Mouse (Mus musculus) liver, embryonic 12.5 days (tissue): ENCODE measurements at regions not wholly inside any gene's neighbourhood (a gene's known extent, or its start where the extent isn't known, plus 50 kb on each side); places are given as distances from the start of the nearest gene placed in this dataset.

Experiments used
- ATAC-seq: fragments of 200-750 bp; cut with Nextera tagmentation; 2 replicates; pipeline ENCODE4 v1.8.0; 2017; ENCODE audit warnings: moderate number of reproducible peaks, mild to moderate bottlenecking, moderate library complexity
- H3K27ac ChIP-seq: fragments of 300-500 bp; sonication (generic); 2 replicates; pipeline ENCODE4 v1.5.1; 2016; ENCODE audit warnings: mild to moderate bottlenecking
- H3K27me3 ChIP-seq: fragments of 300-500 bp; sonication (generic); replicated peaks from 2 replicates; pipeline ENCODE4 v1.6.1; 2016; ENCODE audit warnings: mild to moderate bottlenecking, moderate library complexity
- H3K36me3 ChIP-seq: fragments of 300-500 bp; sonication (generic); 2 replicates; pipeline ENCODE4 v1.6.1; 2016; ENCODE audit warnings: mild to moderate bottlenecking, moderate library complexity
- H3K4me1 ChIP-seq: fragments of 300-500 bp; sonication (generic); 2 replicates; pipeline ENCODE4 v1.6.1; 2016
- H3K4me2 ChIP-seq: fragments of 300-500 bp; sonication (generic); 2 replicates; pipeline ENCODE4 v1.6.1; 2016; ENCODE audit warnings: mild to moderate bottlenecking, moderate library complexity
- H3K4me3 ChIP-seq: fragments of 300-500 bp; sonication (generic); 2 replicates; pipeline ENCODE4 v1.5.1; 2016; ENCODE audit warnings: mild to moderate bottlenecking, moderate library complexity
- H3K9ac ChIP-seq: fragments of 300-500 bp; sonication (generic); 2 replicates; pipeline ENCODE4 v1.6.1; 2016; ENCODE audit warnings: mild to moderate bottlenecking, moderate library complexity
- H3K9me3 ChIP-seq: fragments of 300-500 bp; sonication (generic); replicated peaks from 2 replicates; pipeline ENCODE4 v1.6.1; 2016; ENCODE audit warnings: mild to moderate bottlenecking, moderate library complexity
- WGBS: fragments of 180-500 bp; shearing (Covaris S2); methylation state at CpG from one replicate; pipeline ENCODE4 v1.1.7; 2016; ENCODE audit not compliant: insufficient replicate concordance; 5-methylcytosine and 5-hydroxymethylcytosine counted together

GRCm38 (mm10) chr10:96535461-96535860 is 81.3 kb upstream of the Btg1 start:
- WGBS = 59% methylated on average over 9 of the region's 9 CpGs
- Histone ChIP-seq H3K36me3 (no peaks in the 10 kb centered on the region), H3K27me3 (no peaks in the 10 kb centered on the region), H3K4me3 (no peak overlapping the region), H3K27ac (no peak overlapping the region), H3K4me2 (no peak overlapping the region), H3K9me3 (no peaks in the 10 kb centered on the region), H3K4me1 (no peaks in the 10 kb centered on the region), H3K9ac (no peak overlapping the region)
- no peak for ATAC-seq

GRCm38 (mm10) chr10:96540828-96541227 is 76.0 kb upstream of the Btg1 start:
- Histone ChIP-seq H3K27ac (no peak overlapping the region), H3K4me1 (no peaks in the 10 kb centered on the region), H3K27me3 (no peaks in the 10 kb centered on the region), H3K4me3 (no peak overlapping the region), H3K9me3 (no peaks in the 10 kb centered on the region), H3K4me2 (no peak overlapping the region), H3K36me3 (no peaks in the 10 kb centered on the region), H3K9ac (no peak overlapping the region)
- ATAC-seq = no peak
- WGBS = 84% methylated on average over 2 of the region's 2 CpGs

GRCm38 (mm10) chr10:96545312-96545711 is 71.5 kb upstream of the Btg1 start:
- Histone ChIP-seq H3K36me3 (no peaks in the 10 kb centered on the region), H3K9me3 (no peaks in the 10 kb centered on the region), H3K27ac (no peak overlapping the region), H3K4me3 (no peak overlapping the region), H3K4me2 (no peak overlapping the region), H3K4me1 (no peaks in the 10 kb centered on the region), H3K9ac (no peak overlapping the region), H3K27me3 (no peaks in the 10 kb centered on the region)
- ATAC-seq = no peak
- 74% methylated on average over 6 of the region's 6 CpGs for WGBS

GRCm38 (mm10) chr10:96545761-96546388 is 70.9 kb upstream of the Btg1 start:
- no peak overlapping the region for H3K27ac ChIP-seq

GRCm38 (mm10) chr10:96549651-96550050 is 67.2 kb upstream of the Btg1 start:
- WGBS = 56% methylated on average over 2 of the region's 2 CpGs
- ATAC-seq = no peak
- no peak overlapping the region for H3K27ac ChIP-seq
- no peaks in the 10 kb centered on the region for H3K36me3 ChIP-seq
- no peaks in the 10 kb centered on the region for H3K27me3 ChIP-seq
- no peaks in the 10 kb centered on the region for H3K4me1 ChIP-seq
- H3K9me3 ChIP-seq = no peaks in the 10 kb centered on the region
- no peak overlapping the region for H3K4me2 ChIP-seq
- H3K9ac ChIP-seq = no peak overlapping the region
- H3K4me3 ChIP-seq = no peak overlapping the region

More at GRCm38 (mm10) chr10:96545761-96546388, 70.9 kb upstream of the Btg1 start:
- ATAC-seq = no peak
- Histone ChIP-seq H3K4me2 (no peak overlapping the region), H3K36me3 (no peaks in the 10 kb centered on the region), H3K4me1 (no peaks in the 10 kb centered on the region), H3K9me3 (no peaks in the 10 kb centered on the region), H3K9ac (no peak overlapping the region), H3K4me3 (no peak overlapping the region), H3K27me3 (no peaks in the 10 kb centered on the region)
- WGBS = 67% methylated on average over 2 of the region's 2 CpGs

- WGBS = 51% methylated on average over 4 of the region's 4 CpGs
- ATAC-seq = no peak
- no peak overlapping the region for H3K4me2 ChIP-seq
- no peak overlapping the region for H3K4me3 ChIP-seq
- no peaks in the 10 kb centered on the region for H3K27me3 ChIP-seq
- H3K27ac ChIP-seq = no peak overlapping the region
- no peaks in the 10 kb centered on the region for H3K36me3 ChIP-seq
- no peaks in the 10 kb centered on the region for H3K9me3 ChIP-seq
- H3K4me1 ChIP-seq = no peaks in the 10 kb centered on the region
- H3K9ac ChIP-seq = no peak overlapping the region
Observed at GRCm38 (mm10) chr10:96550266-96550665, 66.5 kb upstream of the Btg1 start.

- Histone ChIP-seq H3K27ac (no peak overlapping the region), H3K4me1 (no peaks in the 10 kb centered on the region), H3K4me3 (no peak overlapping the region), H3K9ac (no peak overlapping the region), H3K27me3 (no peaks in the 10 kb centered on the region), H3K36me3 (no peaks in the 10 kb centered on the region), H3K4me2 (no peak overlapping the region), H3K9me3 (no peaks in the 10 kb centered on the region)
- no peak for ATAC-seq
- 43% methylated on average over 2 of the region's 2 CpGs for WGBS
Observed at GRCm38 (mm10) chr10:96557336-96557735, 59.5 kb upstream of the Btg1 start.

GRCm38 (mm10) chr10:96565343-96565742 is 51.5 kb upstream of the Btg1 start:
- no peaks in the 10 kb centered on the region for H3K36me3 ChIP-seq
- no peaks in the 10 kb centered on the region for H3K4me1 ChIP-seq
- H3K27me3 ChIP-seq = no peaks in the 10 kb centered on the region
- H3K9me3 ChIP-seq = no peaks in the 10 kb centered on the region
- ATAC-seq = no peak
- H3K9ac ChIP-seq = no peak overlapping the region
- no peak overlapping the region for H3K4me3 ChIP-seq
- H3K27ac ChIP-seq = no peak overlapping the region
- H3K4me2 ChIP-seq = no peak overlapping the region
